Mouse (Mus musculus) layer of hippocampus, adult 11-12 months (tissue): ENCODE measurements at regions not wholly inside any gene's neighbourhood (a gene's known extent, or its start where the extent isn't known, plus 50 kb on each side); places are given as distances from the start of the nearest gene placed in this dataset.
A peak's percentile ranks its signal among the peaks of the same experiment; 100 is the strongest.

Source experiments
- DNase-seq: peaks from one replicate; pipeline ENCODE4 v3.0.0; 2022; ENCODE audit warnings: low spot score

DNA sequence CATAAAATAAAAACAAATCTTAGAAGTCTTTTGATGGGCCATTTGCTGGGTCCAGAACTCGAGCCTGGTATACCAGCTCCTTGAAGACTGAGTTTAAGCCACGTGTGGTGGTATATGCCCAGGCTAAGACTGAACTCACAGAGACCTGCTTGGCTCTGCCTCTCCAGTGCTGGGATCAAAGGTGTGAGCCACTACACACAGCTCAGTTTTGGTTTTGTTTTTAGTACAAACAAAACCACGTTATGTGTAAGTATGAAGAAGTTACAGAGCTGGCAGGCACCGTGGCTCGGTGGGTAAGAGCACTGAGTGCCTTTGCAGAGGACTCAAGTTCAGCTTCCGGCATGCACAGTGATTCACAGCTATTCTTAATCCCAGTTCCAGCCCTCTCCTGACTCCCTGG, 75.6 kb downstream of the Wdr5 start:
- no peak for DNase-seq

DNA sequence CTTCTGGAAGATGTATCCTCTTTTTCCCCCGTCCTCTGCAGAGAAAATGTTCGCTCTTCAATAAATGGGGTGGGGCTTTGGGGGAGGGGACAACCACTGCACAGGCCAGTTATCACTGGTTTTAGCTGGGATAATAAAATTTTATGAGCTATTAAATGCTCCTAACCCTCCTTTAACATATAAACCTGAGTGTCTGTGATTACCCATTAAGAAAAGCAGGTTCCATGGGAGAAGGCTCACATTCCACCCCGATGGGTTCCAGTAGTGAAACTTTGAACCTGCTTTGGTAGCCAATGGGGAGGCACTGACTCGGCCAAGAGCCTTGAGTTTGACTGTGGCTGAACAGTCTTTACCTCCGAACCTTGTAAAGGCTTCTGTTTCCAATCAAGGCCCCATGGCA, 76.7 kb downstream of the Wdr5 start:
- DNase-seq, result no peak

DNA sequence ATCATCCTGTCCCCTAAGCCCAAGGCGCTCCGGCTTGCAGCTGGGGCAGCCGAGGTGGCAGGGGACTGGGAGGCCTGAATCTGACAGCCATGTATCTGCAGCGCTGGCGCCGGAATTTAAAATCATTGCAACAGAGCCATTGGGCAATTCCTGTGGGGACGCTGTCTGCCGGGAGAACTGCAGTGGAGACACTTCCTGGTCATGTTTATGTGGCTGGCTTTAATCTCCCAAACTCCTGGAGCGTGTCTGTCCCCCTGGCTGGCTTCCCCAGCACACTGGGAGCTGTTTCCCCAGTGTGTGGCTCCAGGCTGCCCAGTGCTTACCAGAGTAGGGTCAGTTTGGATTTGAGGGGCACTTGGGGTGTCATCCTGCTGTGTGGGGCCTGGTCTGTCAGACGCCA, 78.4 kb downstream of the Wdr5 start:
- DNase-seq, result no peak

DNA sequence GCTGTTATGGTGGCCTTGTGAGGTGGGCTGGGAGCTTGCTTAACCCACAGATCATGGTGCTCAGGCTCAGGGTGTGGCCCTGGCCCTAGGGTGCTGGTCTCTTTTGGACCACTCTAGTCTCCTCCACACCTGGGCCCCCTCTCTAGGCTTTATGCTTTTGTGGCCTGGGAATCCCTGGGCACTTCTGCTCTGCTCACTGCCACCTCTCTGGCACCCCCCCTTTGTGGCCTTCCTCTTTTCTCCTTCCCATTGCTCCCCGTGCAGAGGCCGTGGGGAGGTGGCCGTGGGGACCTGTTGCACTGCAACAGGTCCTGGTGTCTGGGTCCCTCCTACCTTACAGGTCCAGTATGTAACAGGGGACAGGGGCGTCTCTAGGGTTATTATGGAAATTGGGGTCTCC, 80.3 kb downstream of the Wdr5 start:
- DNase-seq, result no peak

DNA sequence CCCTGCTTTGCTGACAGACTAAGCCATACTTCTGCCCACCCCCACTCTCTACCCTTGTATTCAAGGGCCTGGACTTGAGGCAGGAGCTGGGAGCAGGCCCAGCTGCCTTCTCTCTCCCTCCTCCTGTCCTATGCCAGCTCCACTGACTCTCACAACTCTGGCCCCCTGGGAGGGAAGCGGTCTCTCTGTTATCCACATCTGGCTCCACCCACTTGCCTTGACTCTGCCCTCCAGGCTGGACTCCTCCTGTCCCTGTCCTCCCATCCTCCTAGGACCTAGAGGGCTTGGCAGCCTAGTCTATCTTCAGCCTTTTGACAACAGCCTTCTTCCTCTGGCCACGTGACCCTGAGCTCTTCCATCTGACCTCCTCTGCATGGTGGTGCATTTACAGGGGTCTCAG, 80.0 kb upstream of the Rxra start:
- no peak for DNase-seq

DNA sequence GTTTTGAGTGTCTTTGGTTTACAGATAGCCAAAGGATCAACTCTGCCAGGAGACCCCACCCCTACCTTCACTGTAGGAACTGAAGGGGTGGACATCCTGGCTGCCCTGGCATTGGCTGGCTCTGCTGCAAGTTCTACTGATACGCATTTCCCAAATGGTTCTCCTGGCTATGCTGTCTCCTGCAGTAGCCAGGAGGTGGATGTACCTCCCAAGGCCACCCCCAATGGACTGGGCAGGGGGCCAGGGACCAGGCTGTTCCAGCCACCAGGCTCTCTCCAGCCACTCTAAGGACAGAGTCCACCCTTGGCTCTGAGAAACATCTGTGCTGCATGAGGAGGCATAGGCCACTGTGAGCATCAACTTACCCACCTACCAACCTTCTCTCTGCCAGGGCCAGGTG, 79.3 kb upstream of the Rxra start:
- DNase-seq, result no peak

DNA sequence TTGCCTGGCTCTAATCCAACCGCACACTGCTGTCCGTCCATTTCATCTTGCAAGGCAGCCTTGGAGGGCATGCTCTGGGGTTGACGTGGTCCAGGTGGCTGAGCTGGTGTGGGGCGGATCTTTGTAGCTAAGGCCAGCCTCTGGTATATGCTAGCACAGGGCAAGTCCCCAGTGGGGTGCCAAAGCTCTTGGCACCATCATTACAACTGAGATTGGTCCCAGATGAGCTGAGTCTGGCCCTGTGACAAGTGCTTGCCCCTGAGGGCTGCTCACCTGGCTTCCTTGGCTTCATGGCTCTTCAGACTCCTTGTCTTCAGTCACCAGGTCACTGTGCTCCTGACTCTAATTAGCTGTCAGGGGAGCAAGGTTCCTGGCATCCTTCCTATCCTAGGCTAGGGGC, 78.3 kb upstream of the Rxra start:
- no peak for DNase-seq

DNA sequence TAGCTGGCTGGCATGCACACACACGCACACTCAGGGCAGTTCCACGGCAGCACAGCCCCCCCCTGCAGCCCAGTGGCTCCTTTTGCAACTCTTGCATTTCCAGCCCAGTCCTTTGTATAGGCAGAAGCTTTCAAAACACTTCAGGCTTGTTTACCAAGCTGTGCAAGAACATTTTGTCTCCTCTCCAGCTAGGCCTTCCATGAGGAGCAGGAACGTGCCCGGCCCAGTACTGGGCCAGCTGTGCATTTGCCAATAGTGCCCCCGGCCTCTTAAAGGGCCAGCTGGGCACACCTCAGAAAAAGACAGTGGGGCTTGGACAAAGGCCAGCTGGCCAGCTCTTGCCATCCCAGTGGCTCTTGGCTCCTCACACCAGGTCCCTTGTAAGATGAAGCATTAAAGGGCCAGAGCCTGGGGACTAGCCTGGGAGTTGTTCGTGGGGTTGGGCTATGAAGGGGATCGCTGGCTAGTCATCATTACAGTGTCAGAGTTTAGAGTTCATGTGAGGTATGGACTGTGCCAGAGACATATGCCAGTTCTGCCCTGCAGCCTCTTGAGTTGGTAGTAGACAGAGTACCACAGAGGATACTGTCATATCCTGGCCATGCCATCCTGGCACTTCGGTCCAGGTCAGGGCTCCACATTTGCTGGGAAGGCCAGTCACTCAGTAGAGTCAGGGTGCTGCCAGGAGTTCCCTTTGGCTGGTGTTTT, 77.0 kb upstream of the Rxra start:
- peak; percentile 51 for DNase-seq

DNA sequence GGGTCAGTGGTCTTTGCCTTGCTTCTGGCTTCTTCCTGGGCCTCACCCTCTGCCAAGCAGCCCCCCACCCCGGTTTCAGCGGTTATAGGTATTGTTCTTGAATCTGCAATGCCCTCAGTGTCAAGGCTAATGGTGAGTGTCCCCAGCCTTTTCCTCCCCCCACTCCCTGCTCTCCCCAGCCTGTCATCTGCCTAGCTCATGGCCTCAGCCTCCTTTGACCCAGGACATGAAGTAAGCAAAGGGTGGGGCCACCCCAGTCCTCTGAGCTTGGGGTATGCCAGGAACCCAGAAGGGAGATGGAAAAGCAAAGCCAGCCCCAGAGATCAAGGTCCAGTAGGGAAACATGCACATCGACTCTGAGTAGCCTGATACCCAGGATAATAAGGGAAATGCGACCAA, 76.5 kb upstream of the Rxra start:
- no peak for DNase-seq

DNA sequence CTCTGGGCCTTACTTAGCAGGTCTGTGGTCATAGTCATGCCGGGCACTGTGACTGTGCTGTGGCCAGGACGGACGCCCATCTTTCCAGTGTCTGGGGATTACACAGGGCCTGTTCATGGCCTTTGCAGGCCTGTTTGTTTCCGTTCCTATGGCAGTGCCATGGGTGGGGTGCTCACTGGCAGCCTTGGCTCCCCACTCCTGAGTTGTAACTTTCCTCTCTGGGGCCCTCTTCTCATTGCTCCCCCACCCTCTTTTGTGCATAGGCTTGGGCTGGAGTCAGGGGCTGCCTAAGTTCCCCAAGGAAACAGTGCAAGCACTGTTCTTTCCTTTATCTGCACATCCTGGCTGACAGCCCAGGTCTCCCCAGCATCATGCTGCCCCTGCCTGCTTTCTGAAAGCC, 72.9 kb upstream of the Rxra start:
- DNase-seq, result no peak

DNA sequence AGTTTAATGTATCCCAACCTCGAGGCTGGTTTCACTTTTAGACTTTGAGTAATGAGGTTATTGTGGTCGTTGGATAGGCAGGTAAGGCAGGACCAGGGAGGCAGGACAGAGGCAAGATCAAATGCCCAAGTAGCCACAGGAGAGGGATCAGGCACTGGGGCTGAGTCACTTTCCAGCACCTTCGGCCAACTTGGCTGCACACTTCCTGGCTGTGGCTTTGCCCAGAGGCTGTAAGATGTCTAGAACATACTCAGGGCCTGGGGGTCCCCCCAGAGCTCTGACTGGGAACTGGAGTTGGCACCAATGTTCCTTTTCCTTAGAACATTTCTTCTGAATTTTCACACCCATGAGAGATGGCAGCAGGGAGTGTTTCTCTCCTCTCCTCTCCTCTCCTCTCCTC, 71.7 kb upstream of the Rxra start:
- DNase-seq, result no peak

DNA sequence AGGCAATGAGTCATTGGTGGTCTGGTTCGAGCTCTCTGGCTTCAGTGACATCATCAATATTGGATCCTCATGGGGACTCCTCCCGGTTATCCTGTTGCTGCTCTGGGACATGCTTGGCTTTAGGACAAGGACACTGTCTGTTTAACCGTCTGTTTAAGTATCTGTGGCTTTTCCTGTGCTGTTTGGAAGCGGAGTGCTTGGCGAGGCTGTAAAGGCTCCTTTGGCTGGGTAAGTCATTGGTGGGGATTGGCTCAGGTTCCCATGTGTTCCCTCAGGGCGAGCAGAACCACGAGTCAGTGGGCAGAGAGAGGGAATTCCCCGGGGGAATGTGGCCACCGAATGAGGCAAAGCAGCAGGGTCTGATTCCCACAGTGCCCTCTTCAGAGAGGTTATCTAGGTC, 69.4 kb upstream of the Rxra start:
- no peak for DNase-seq

DNA sequence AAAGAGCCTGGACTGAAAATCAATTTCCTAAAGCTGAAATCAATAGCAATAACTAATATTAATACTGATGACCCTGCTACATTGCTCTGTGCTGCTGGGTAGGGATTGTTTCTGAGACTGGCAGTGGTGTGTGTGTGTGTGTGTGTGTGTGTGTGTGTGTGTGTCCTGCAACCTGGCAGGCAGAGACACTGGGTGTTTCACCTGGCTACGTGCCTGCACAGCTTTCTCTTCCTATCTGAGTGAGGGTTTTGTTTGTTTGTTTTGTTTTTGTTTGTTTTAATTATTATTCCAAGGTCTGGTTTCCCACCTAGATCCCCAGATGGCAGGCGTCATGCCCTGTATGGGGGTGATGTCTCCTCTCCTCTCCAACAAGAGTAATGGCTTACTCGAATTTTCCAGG, 54.5 kb upstream of the Rxra start:
- DNase-seq, result no peak

DNA sequence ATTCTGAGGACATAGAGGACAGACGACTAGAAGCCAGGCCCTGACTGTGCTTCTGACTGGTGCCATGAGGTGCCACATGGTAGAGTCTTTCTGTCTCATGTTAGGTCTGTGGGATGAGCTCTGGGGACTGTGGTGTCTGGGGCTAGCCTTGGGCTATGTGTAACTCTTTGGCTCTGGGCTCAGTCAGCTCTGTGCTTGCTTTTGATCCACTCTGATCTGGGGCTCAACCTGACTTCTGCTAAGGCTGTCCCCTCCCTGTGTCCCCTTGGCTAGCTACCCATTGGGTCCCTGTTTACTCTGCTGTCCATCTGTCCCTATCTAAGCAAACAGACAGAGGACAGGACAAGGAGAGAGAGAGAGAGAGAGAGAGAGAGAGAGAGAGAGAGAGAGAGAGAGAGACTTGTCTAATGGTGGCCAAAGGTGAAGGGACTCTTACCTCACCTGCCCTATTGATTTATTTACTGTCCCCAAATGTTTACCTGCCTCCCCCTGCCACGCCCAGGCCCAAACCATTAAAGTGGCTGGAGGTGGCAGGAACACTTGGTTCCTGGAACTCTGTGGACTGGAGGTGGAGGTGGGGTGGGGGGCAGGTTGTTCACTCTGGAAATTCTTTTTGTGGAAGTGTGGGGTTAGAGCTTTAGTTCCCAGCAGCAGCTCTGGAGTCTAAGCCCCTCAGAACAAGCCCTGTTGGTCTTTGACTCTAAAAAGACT, 51.4 kb upstream of the Rxra start:
- no peak for DNase-seq
